Mouse (Mus musculus) lung, adult 2 months (tissue): ENCODE data around the gene Cep57l1.

ENCODE experiments used
- CTCF ChIP-seq: fragments of 200-500 bp; IDR thresholded peaks from 2 replicates; pipeline ENCODE4 v1.5.1; 2011; ENCODE audit warnings: mild to moderate bottlenecking, low read length, control low read depth; ENCODE audit not compliant: insufficient read depth
- POLR2A ChIP-seq: fragments of 200-500 bp; IDR thresholded peaks from 2 replicates; pipeline ENCODE4 v1.6.1; 2011; ENCODE audit warnings: low read depth, mild to moderate bottlenecking, control low read depth, low read length, borderline replicate concordance; ENCODE audit errors: extremely low read depth

DNA sequence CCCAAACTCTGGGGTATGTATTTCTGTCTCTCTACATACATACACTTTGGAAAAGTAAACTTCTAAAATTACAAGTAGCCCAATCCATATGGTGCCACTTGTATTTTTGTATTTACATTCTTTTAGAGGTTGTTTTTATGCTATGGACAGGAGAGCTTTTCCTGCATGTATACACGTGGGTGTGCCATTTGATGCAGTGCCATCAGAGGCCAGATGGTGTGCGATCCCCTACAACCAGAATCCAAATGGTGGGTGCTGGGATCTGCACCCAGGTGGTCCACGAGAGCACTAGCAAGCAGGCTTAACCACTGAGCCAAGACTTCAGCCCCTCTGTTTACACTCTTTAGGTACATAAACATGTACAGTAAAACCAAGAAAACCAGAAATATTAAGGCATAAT lies 60.4 kb downstream of the Cep57l1 start:
- no peak for TF ChIP-seq POLR2A
- no peak for TF ChIP-seq CTCF
